Comparison of ENCODE assay signal across 8 mouse cellular contexts in genomic region chrX:50576824-50577223, GRCm38 (mm10).
DNase-seq lines count a peak whose midpoint lies in the region; ATAC-seq lines count a peak whose summit lies in the region.

No protein-coding gene starts in this region.

- no peaks in the 10 kb centered on the region for H3K4me1 ChIP-seq in limb, embryonic 11.5 days (ENCODE audit: control insufficient read depth, insufficient read depth, low read length)
- H3K4me1 ChIP-seq in midbrain, embryonic 13.5 days (replicated peaks), result no peaks in the 10 kb centered on the region

- 62% methylated on average over 7 of the region's 7 CpGs for WGBS in limb, embryonic 11.5 days
- WGBS in midbrain, embryonic 13.5 days, result 43% methylated on average over 7 of the region's 7 CpGs

- no peaks in the 10 kb centered on the region for H3K36me3 ChIP-seq in limb, embryonic 11.5 days (ENCODE audit: control insufficient read depth, insufficient read depth, low read length)
- H3K36me3 ChIP-seq in midbrain, embryonic 13.5 days, result peaks cover 14% of the 10 kb centered on the region

- no peak overlapping the region for H3K4me3 ChIP-seq in limb, embryonic 11.5 days (ENCODE audit: low read depth, low read length)
- no peak overlapping the region for H3K4me3 ChIP-seq in midbrain, embryonic 13.5 days (replicated peaks)

- H3K27ac ChIP-seq in limb, embryonic 11.5 days (replicated peaks; ENCODE audit: low read depth, low read length), result no peak overlapping the region
- no peak overlapping the region for H3K27ac ChIP-seq in midbrain, embryonic 13.5 days

- ATAC-seq in cerebellum, adult (ENCODE audit: insufficient number of reproducible peaks, low FRiP score, low TSS enrichment), result no peak
- no peak for ATAC-seq in limb, embryonic 11.5 days (ENCODE audit: insufficient number of reproducible peaks, low FRiP score, low TSS enrichment, low read depth)
- no peak for ATAC-seq in midbrain, embryonic 13.5 days

- no peaks in the 10 kb centered on the region for H3K27me3 ChIP-seq in limb, embryonic 11.5 days (ENCODE audit: control insufficient read depth, insufficient read depth, low read length)
- no peaks in the 10 kb centered on the region for H3K27me3 ChIP-seq in midbrain, embryonic 13.5 days

- peak; percentile 68 for DNase-seq in cerebellum, adult 11 months
- peak; percentile 74 for DNase-seq in urinary bladder, postnatal 25 days (ENCODE audit: low spot score)
- DNase-seq in urinary bladder, postnatal 10 days (ENCODE audit: low spot score), result no peak
- DNase-seq in heart, postnatal 25 days (ENCODE audit: low spot score), result peak; percentile 59
- DNase-seq in limb, embryonic 11.5 days (ENCODE audit: low spot score), result peak; percentile 76
- peak; percentile 34 for DNase-seq in yolk sac, embryonic 10.5 days (ENCODE audit: low spot score)

- no peaks in the 10 kb centered on the region for H3K9me3 ChIP-seq in limb, embryonic 11.5 days (ENCODE audit: control insufficient read depth, low read length)
- no peaks in the 10 kb centered on the region for H3K9me3 ChIP-seq in midbrain, embryonic 13.5 days

- H3K9ac ChIP-seq in limb, embryonic 11.5 days (ENCODE audit: low read length), result no peak overlapping the region
- no peak overlapping the region for H3K9ac ChIP-seq in midbrain, embryonic 13.5 days (replicated peaks)

- intact Hi-C loops in heart, postnatal 25 days (cut with DNase I), result loop anchor here (2.0 to 10.0 kb wide), 2 partner anchors 34 to 1672 kb away; no protein-coding TSS in a partner anchor

- 0 out of 2 replicates have a peak overlapping the region, but pooled peaks have one; percentile 4 for H3K4me2 ChIP-seq in limb, embryonic 11.5 days (ENCODE audit: low read depth, severe bottlenecking)
- peak overlapping the region; percentile 27; the same call in 1 of the 2 replicates for H3K4me2 ChIP-seq in midbrain, embryonic 13.5 days (replicated peaks)
